ENCODE assay signal across 10 mouse cellular contexts in the genomic region with DNA sequence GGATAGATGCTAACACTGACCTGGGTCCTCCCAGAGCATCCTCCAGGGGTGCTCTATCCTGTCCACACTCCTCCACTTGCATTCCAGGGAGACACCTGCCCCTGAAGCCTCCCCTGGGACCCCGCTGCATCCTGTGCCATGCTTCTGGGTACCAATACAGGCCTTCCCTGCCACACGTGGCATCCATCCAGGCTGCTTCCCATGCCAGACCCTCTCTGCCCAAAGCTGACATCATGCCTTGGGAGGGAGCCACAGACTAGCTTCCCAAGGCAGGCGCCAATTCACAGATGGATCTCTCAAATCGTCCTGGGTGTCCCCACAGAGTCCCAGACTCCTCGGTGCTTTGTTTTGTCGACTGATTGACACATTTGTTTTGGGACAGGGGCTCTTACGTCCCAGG. TPM values are rescaled to one million over a fixed set of nuclear protein-coding genes. Genes with fewer than 3 reads are reported as not detected.
DNase-seq lines count a peak whose midpoint lies in the region; ATAC-seq and TF ChIP-seq lines count a peak whose summit lies in the region.
"Had no signal": no experiment of that assay in that cellular context is flagged by ENCODE, and none has a peak within 500 bp of the region (broad histone marks: within the 10 kb centered on the region; RNA-seq: fewer than 3 reads in every experiment).

No protein-coding gene starts in this region.

- no peak overlapping the region for H3K4me2 ChIP-seq in forebrain, embryonic 16.5 days (ENCODE audit: low read length)
- no peak overlapping the region for H3K4me2 ChIP-seq in liver, postnatal 0 days (ENCODE audit: low read depth, low read length)

- H3K9me3 ChIP-seq in forebrain, embryonic 16.5 days (ENCODE audit: control insufficient read depth, low read length), result no peaks in the 10 kb centered on the region
- H3K9me3 ChIP-seq in liver, postnatal 0 days (ENCODE audit: low read length), result no peaks in the 10 kb centered on the region

- 0 out of 2 replicates have a peak overlapping the region, but pooled peaks have one; percentile 2 for H3K9ac ChIP-seq in forebrain, embryonic 16.5 days (replicated peaks; ENCODE audit: low read depth, low read length)
- no peak overlapping the region for H3K9ac ChIP-seq in liver, postnatal 0 days (replicated peaks)

- no peaks in the 10 kb centered on the region for H3K27me3 ChIP-seq in forebrain, embryonic 16.5 days (replicated peaks; ENCODE audit: control insufficient read depth, insufficient read depth, low read length)
- no peaks in the 10 kb centered on the region for H3K27me3 ChIP-seq in liver, postnatal 0 days (ENCODE audit: insufficient read depth, low read length)

- WGBS in forebrain, embryonic 16.5 days, result 33% methylated on average over 7 of the region's 7 CpGs
- 74% methylated on average over 7 of the region's 7 CpGs for WGBS in liver, postnatal 0 days (ENCODE audit: insufficient replicate concordance)

- peak; percentile 81 for ATAC-seq in forebrain, embryonic 16.5 days
- no peak for ATAC-seq in liver, postnatal 0 days

- H3K4me3 ChIP-seq in forebrain, embryonic 16.5 days (replicated peaks; ENCODE audit: low read length), result no peak overlapping the region
- no peak overlapping the region for H3K4me3 ChIP-seq in liver, postnatal 0 days (ENCODE audit: low read depth, low read length)

- peak; percentile 60 for DNase-seq in adrenal gland, adult 2 months
- DNase-seq in adrenal gland, postnatal 4 days (ENCODE audit: low spot score in 2 of 2), result no peak
- DNase-seq in MN1 (ENCODE audit: low spot score), result peak; percentile 95
- peak; percentile 92 to 94 for DNase-seq in layer of hippocampus, postnatal 14 days (ENCODE audit: low spot score in 2 of 2)
- DNase-seq in right cerebral cortex, adult 2 months (ENCODE audit: low spot score in 2 of 2), result peak; percentile 43 to 68
- DNase-seq in embryo, embryonic 11 days, result no peak
- no peak for DNase-seq in liver, postnatal 0 days

- no peak for TF ChIP-seq CTCF in liver, postnatal 0 days (IDR thresholded peaks at IDR 0.05; ENCODE audit: low read depth)

- H3K36me3 ChIP-seq in forebrain, embryonic 16.5 days (ENCODE audit: control insufficient read depth, insufficient read depth), result peaks cover 28% of the 10 kb centered on the region
- no peaks in the 10 kb centered on the region; the same call in 1 of the 2 replicates for H3K36me3 ChIP-seq in liver, postnatal 0 days (replicated peaks; ENCODE audit: insufficient read depth, low read length)

- H3K4me1 ChIP-seq in forebrain, embryonic 16.5 days (replicated peaks; ENCODE audit: control insufficient read depth, insufficient read depth, low read length), result peaks cover 30% of the 10 kb centered on the region
- H3K4me1 ChIP-seq in liver, postnatal 0 days (ENCODE audit: insufficient read depth), result peaks cover 5% of the 10 kb centered on the region; the same call in 1 of the 2 replicates

- no peak for TF ChIP-seq EP300 in liver, postnatal 0 days (IDR thresholded peaks at IDR 0.05; ENCODE audit: low read depth)

- H3K27ac ChIP-seq in forebrain, embryonic 16.5 days (ENCODE audit: low read length), result peak overlapping the region; percentile 81
- H3K27ac ChIP-seq in liver, postnatal 0 days (ENCODE audit: low read depth), result no peak overlapping the region

RNA-seq across cellular contexts. Expression of gene Clip2, which starts 21.4 kb away (rescaled TPM):
- 10 to 100 TPM; 13.3 to 21.5 TPM for total RNA-seq in adrenal gland, adult 2 months (2021)
- polyA plus RNA-seq in adrenal gland, adult 2 months (2012; rRNA removed), result 15.1 and 16.8 TPM in 2 replicates
- total RNA-seq in adrenal gland, postnatal 4 days (2021), result 10 to 100 TPM; 24.7 to 29.6 TPM
- 16.2 and 16.6 TPM in 2 replicates for polyA plus RNA-seq in forebrain, embryonic 16.5 days (2015; fragmentation: Nextera tagmentation; extraction: Ambion mirVana)
- 100 to 1,000 TPM; 102 to 103 TPM for total RNA-seq in layer of hippocampus, postnatal 14 days (2021)
- polyA plus RNA-seq in liver, postnatal 0 days (2015; fragmentation: Nextera tagmentation; extraction: Ambion mirVana), result 0.21 and 0.29 TPM in 2 replicates

RNA-seq across cellular contexts. Expression of gene Syna, which starts 29.1 kb away (rescaled TPM):
- total RNA-seq in adrenal gland, adult 2 months (2021), result not detected
- polyA plus RNA-seq in adrenal gland, adult 2 months (2012; rRNA removed), result 0.04 TPM in 1 of 2 replicates, not detected in the other
- total RNA-seq in adrenal gland, postnatal 4 days (2021), result under 1 TPM in 1 of 2 experiments, not detected in 1; 0.20 TPM
- 0.41 and 0.86 TPM in 2 replicates for polyA plus RNA-seq in forebrain, embryonic 16.5 days (2015; fragmentation: Nextera tagmentation; extraction: Ambion mirVana)
- total RNA-seq in layer of hippocampus, postnatal 14 days (2021), result 1 to 10 TPM; 6.3 to 7.2 TPM
- not detected in 2 replicates for polyA plus RNA-seq in liver, postnatal 0 days (2015; fragmentation: Nextera tagmentation; extraction: Ambion mirVana)
- polyA plus RNA-seq: heart, embryonic 14.5 days; macrophage had no signal

RNA-seq across cellular contexts. Expression of gene Rfc2, which starts 50.3 kb away (rescaled TPM):
- total RNA-seq in adrenal gland, adult 2 months (2021), result 10 to 100 TPM; 40.0 to 48.4 TPM
- polyA plus RNA-seq in adrenal gland, adult 2 months (2012; rRNA removed), result 25.2 and 29.5 TPM in 2 replicates
- total RNA-seq in adrenal gland, postnatal 4 days (2021), result 10 to 100 TPM; 81.0 to 85.3 TPM
- polyA plus RNA-seq in forebrain, embryonic 16.5 days (2015; fragmentation: Nextera tagmentation; extraction: Ambion mirVana), result 212 and 215 TPM in 2 replicates
- total RNA-seq in layer of hippocampus, postnatal 14 days (2021), result 10 to 100 TPM; 54.9 to 57.7 TPM
- polyA plus RNA-seq in liver, postnatal 0 days (2015; fragmentation: Nextera tagmentation; extraction: Ambion mirVana), result 75.4 and 81.4 TPM in 2 replicates

Comparison
In these comparisons a context has a peak if more than half of its experiments do, and no peak if none do; other contexts are left out.
1. DNase-seq: peak in adrenal gland, adult 2 months (single experiment), MN1 (single experiment), layer of hippocampus, postnatal 14 days (2 of 2) and right cerebral cortex, adult 2 months (2 of 2); none in adrenal gland, postnatal 4 days (0 of 2), embryo, embryonic 11 days (single experiment) and liver, postnatal 0 days (single experiment).
2. RNA of gene Syna, which starts 29.1 kb away (total RNA-seq): 6.3 to 7.2 TPM in layer of hippocampus, postnatal 14 days; 0.20 TPM in adrenal gland, postnatal 4 days and not detected in adrenal gland, adult 2 months; every median in the first group is over 4 times any median in the second.